Mouse (Mus musculus) liver, embryonic 14.5 days (tissue): Measurements from ENCODE around the gene Cenpa.

Experiments used
- CTCF ChIP-seq: IDR thresholded peaks from 2 replicates; pipeline ENCODE4 v1.5.1; 2016; ENCODE audit warnings: antibody characterized with exemption, low read depth, control low read depth
- EP300 ChIP-seq: IDR thresholded peaks from 2 replicates; pipeline ENCODE4 v1.6.1; 2016; ENCODE audit warnings: antibody characterized with exemption, low read depth

DNA sequence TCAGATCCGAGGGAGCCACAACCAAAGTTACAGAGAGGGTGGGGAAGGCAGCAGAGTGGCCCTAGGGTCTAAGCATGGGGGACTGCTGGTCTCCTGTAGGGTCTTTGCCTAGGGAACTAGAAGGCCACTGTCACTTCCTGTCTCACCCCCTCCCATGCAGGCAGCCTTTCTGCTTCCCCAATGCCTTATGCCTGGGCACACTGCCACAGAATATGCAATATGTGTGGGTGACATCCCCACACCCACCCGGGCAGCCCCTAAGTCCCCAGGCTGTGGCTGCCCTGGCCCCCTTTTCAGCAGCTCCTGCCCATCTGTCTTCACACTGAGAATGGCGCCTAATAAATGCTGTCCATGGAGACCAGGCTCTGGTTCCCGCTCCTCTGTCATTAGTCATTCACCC lies 41.7 kb upstream of the Cenpa start:
- TF ChIP-seq CTCF (no peak), EP300 (no peak)
